Mouse (Mus musculus): ENCODE data around the gene Samd14.

DNA sequence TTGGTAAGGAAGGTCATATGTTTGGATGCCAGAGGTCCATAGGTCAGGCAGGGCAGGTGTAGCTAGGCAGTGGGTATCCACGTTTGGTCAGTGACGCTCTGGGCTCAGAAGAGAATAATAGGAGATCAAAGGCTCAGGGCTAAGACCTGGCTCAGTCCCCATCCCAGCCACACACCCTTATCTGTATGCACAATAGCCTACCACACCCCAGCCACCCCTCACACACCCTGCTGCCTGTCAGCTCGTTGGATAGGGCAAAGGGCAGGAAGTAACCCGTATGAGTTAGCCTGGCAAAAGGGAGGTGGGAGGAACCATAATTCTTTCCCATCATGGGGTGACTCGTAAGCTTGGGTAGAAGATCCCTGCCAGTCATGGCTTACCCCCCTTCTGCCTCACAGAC lies 12.1 kb upstream of the Samd14 start:
- TF ChIP-seq POLR2A (IDR thresholded peaks at IDR 0.05; ENCODE audit: control insufficient read depth, low read depth, low read length) (no peak), CTCF (IDR thresholded peaks at IDR 0.05; ENCODE audit: control insufficient read depth, insufficient read depth, insufficient replicate concordance, low read depth, low read length) (no peak)
